Mouse (Mus musculus) CD8-positive naive resting alpha-beta T cell, adult 2 months (primary cell): ENCODE data around the gene Rbm34.
A peak's percentile ranks its signal among the peaks of the same experiment; 100 is the strongest.

Experiments
- DNase-seq, 2 experiments: peaks; one replicate each; pipeline ENCODE4 v3.0.0; 2022; ENCODE audit warnings: low read depth in 2 of 2, low spot score in 2 of 2

The Rbm34 gene

DNA sequence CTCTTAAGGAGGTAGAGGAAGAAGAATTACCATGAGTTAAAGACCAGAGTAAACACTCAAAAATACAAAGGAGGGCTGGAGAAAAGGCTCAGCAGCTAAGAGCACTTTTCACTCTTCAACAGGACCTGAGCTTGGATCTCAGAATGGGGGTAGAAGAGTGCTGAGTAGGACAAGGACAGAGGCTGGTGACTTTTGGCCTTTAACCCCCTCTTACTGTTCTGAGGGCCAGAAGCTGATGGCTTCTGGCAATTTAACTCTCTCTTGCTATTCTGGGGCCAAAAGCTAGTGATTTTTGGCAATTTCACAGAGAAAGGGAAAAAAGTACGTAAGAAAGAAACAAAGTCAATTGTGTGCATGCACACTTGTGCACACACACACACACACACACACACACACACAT lies 8.0 kb downstream of the Rbm34 start:
- no peak for DNase-seq

- DNase-seq, result no peak
Observed at GRCm38 (mm10) chr8:126961516-126961915, 9.4 kb downstream of the Rbm34 start.

- DNase-seq, result no peak
Observed at GRCm38 (mm10) chr8:126951900-126952636, 18.8 kb downstream of the Rbm34 start.

DNA sequence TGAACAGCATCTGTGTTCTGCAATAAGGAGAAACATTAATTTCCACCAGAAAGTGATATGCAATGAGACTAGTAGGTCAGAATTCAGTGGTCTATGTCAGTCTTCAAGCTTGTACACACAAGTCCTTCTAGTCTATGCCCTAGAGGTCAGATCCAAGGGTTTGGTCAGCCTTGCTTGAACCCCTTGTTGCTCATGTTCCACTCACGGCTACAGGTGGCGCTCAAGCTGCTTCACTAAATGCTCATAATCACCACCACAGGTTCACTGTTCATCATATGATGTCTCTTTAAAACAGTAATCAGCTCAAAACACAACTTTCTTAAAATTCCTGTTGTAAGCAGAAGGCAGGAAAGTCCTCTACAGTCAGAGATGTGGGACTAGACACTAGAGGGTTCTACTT lies 21.3 kb downstream of the Rbm34 start:
- DNase-seq, result no peak

- no peak for DNase-seq
Observed at GRCm38 (mm10) chr8:126946444-126946843, 24.4 kb downstream of the Rbm34 start.

- peak; percentile 85 to 87 for DNase-seq
Observed at GRCm38 (mm10) chr8:126945730-126946163, 25.1 kb downstream of the Rbm34 start, which contains the start of gene Tomm20. Gene Tomm20 (minus strand): TSS chr8:126945844.

GRCm38 (mm10) chr8:126944781-126945691 lies 25.8 kb downstream of the Rbm34 start:
- DNase-seq, result peak; percentile 8 to 18

GRCm38 (mm10) chr8:126943565-126943964 lies 27.3 kb downstream of the Rbm34 start:
- no peak for DNase-seq

- DNase-seq, result no peak
Observed at GRCm38 (mm10) chr8:126937337-126937736, 33.5 kb downstream of the Rbm34 start.

- DNase-seq, result peak in 1 of 2 experiments; percentile 28
Observed at GRCm38 (mm10) chr8:126935932-126936331, 34.9 kb downstream of the Rbm34 start.

DNA sequence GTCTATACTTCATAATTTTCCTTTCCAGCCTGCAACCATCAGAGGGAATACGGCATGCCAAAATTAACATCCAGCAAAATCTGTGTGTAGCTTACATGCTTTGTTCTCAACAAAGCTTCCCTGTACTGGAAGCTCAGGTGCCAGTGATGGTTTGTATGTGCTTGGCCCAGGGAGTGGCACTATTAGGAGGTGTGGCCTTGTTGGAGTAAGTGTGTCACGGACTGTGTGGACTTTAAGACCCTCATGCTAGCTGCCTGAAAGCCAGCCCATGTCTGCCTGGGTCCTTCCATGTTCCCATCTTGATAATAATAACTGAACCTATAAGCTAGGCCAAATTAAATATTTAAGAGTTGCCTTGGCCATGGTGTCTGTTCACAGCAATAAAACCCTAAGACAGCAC lies 35.5 kb downstream of the Rbm34 start:
- no peak for DNase-seq

DNA sequence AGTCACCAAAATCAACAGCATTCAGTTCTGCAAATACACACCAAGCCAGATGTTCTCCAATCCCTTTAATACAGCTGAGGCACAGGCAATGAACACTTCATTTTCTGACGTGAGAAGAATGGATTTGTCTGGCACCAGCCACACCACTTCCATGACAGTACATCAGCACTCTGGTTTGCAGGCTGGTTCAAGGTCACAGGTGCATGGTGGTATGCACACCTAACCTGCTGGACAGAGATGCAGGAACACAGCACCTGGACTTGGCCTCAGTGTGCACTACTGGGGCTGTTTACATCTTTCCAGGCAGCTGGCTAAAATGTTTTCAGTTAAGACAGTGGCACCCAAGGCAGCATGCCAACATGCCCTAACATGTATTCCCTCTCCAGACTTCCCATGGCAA lies 38.2 kb downstream of the Rbm34 start:
- DNase-seq, result no peak

GRCm38 (mm10) chr8:126932249-126932648 lies 38.6 kb downstream of the Rbm34 start:
- no peak for DNase-seq

DNA sequence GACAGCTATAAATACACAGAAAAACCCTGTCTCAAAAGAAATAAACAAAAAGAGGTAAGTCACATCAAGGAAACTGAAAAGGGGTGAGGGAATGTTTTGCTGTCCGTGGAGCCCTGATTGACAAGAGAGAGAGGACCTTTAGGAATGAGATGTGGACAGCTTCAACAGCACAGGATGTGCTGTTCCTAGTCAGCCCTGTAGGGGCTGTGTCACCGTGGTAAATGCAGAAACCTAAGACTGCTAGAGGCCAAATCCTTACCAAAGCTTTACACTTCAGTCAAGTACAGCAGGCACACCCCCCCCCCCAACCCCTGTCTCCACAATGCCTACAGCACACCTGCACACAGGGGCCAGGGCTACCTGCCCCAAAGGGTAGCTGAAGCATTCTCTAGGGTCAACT lies 39.2 kb downstream of the Rbm34 start:
- no peak for DNase-seq

GRCm38 (mm10) chr8:126929607-126930161 lies 41.2 kb downstream of the Rbm34 start:
- peak; percentile 56 to 64 for DNase-seq

- no peak for DNase-seq
Observed at GRCm38 (mm10) chr8:126928755-126929505, 41.9 kb downstream of the Rbm34 start.

- DNase-seq, result no peak
Observed at GRCm38 (mm10) chr8:126928028-126928427, 42.8 kb downstream of the Rbm34 start.

GRCm38 (mm10) chr8:126927058-126927457 lies 43.8 kb downstream of the Rbm34 start:
- no peak for DNase-seq

DNA sequence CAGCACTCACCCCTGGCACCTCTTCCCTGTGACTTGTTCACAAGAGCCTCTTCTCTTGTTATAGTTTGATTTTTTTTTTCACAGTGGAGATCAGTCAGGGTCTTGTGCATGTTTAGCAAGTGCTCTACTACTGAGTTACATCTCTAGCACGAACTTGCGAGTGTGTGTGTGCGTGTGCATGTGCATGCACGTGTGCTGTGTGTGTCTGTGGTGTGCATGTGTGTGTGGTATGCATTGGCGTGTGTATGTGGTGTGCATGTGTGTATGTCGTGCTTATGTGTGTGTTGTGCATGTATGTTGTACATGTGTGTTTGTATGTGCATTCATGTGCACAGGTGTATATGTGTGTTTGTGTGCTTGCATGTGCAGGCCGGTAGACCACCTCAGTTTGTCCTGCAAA lies 47.9 kb downstream of the Rbm34 start:
- no peak for DNase-seq

DNA sequence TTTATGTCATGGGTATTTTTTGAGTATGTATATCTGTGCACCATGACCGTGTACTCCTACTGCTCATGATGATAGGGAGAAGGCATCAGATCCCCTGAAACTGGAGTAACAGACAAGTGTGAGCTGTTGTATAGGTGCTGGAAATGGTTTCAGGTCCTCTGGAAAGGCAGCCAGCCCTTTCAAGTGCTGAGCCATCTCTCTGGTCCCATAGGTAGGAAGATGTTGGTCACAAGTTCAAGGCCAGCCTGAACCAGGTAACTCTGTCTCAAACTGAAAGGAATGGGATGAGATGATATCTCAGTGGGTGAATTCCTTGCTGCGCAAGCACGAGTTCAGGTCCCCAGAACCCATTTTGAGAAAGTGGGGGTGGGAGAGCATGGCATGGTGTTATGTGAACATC lies 49.4 kb downstream of the Rbm34 start:
- DNase-seq, result no peak

DNA sequence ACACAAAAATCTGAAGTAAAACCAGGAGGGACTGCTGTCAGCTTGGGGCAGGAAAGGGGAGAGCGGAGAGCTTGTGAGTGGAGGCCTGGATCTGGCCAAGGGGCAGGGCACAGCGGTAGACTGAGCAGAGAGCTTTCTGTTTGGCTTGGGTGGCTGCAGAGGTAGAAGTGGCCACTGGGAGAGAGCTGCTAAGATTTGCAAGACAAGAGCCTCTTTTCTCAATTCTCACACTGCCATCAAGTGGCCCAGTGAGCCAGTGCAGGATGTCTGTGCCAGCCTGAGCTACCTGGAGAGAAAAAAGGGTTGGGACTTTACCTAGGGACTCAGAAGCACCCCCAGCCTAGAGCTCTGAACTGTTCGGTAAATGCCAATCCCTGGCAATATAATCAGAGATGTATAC lies 50.0 kb downstream of the Rbm34 start:
- DNase-seq, result peak; percentile 34 to 39
